Mouse (Mus musculus) kidney, postnatal 4 days (tissue): ENCODE results near the gene Taar7e.
A peak's percentile ranks its signal among the peaks of the same experiment; 100 is the strongest.
"Not testable (repeated sequence)": the region's sequence is repeated elsewhere in the genome, so short reads cannot be mapped to it uniquely, and the experiment has no call there.

ENCODE experiments used
- DNase-seq, 2 experiments: peaks; one replicate each; pipeline ENCODE4 v3.0.0; 2021; ENCODE audit warnings: mixed read lengths in 2 of 2

Taar7e gene

GRCm38 (mm10) chr10:24037314-24037713 lies at the start of gene Taar7e:
Gene Taar7e, plus strand, starts transcription at chr10:24037614.
- DNase-seq: no peak

GRCm38 (mm10) chr10:23993381-23993780 lies 44.0 kb upstream of the Taar7e start, which contains the start of gene Taar7a:
Gene Taar7a, minus strand, starts transcription at chr10:23993481.
- no peak for DNase-seq

GRCm38 (mm10) chr10:23999639-24000038 lies 37.8 kb upstream of the Taar7e start, which contains the start of gene Taar7b:
Gene Taar7b, plus strand, starts transcription at chr10:23999939.
- DNase-seq: no peak

GRCm38 (mm10) chr10:24006442-24006841 lies 31.0 kb upstream of the Taar7e start:
- DNase-seq: no peak

GRCm38 (mm10) chr10:24007034-24007433 lies 30.4 kb upstream of the Taar7e start:
- no peak for DNase-seq

- no peak for DNase-seq
Measured at GRCm38 (mm10) chr10:24008143-24008542, 29.3 kb upstream of the Taar7e start.

- DNase-seq: no peak
Measured at GRCm38 (mm10) chr10:24026922-24027321, 10.5 kb upstream of the Taar7e start, which contains the start of gene Taar7d. Gene Taar7d, plus strand, starts transcription at chr10:24027222.

- no peak for DNase-seq
Measured at GRCm38 (mm10) chr10:24031347-24031746, 6.1 kb upstream of the Taar7e start.

GRCm38 (mm10) chr10:24040120-24040869 lies 2.9 kb downstream of the Taar7e start:
- no peak for DNase-seq

- no peak for DNase-seq
Measured at GRCm38 (mm10) chr10:24049210-24049609, 11.8 kb downstream of the Taar7e start, which contains the start of gene Taar7f. Gene Taar7f, plus strand, starts transcription at chr10:24049510.

GRCm38 (mm10) chr10:24052039-24052438 lies 14.6 kb downstream of the Taar7e start:
- no peak for DNase-seq

GRCm38 (mm10) chr10:24058986-24059385 lies 21.6 kb downstream of the Taar7e start:
- DNase-seq: no peak

- not testable (repeated sequence) for DNase-seq
Measured at GRCm38 (mm10) chr10:24074751-24075150, 37.3 kb downstream of the Taar7e start.

GRCm38 (mm10) chr10:24076200-24076599 lies 38.8 kb downstream of the Taar7e start, which contains the start of gene Taar8a:
Gene Taar8a, plus strand, starts transcription at chr10:24076500.
- DNase-seq: not testable (repeated sequence)

GRCm38 (mm10) chr10:24080166-24080565 lies 42.8 kb downstream of the Taar7e start:
- peak; percentile 69 to 70 for DNase-seq

GRCm38 (mm10) chr10:24085936-24086335 lies 48.5 kb downstream of the Taar7e start:
- DNase-seq: no peak

GRCm38 (mm10) chr10:24086555-24086954 lies 49.1 kb downstream of the Taar7e start:
- no peak for DNase-seq

- DNase-seq: no peak
Measured at GRCm38 (mm10) chr10:24087168-24087567, 49.8 kb downstream of the Taar7e start.
